Mouse (Mus musculus) brown adipose tissue, adult 24 weeks (tissue): ENCODE measurements around the gene Lama1. TPM values are rescaled to one million over a fixed set of nuclear protein-coding genes. Genes with fewer than 3 reads are reported as not detected.

Experiments
- H3K27ac ChIP-seq: fragments of 200-500 bp; replicated peaks from 2 replicates; pipeline ENCODE4 v1.5.1; 2012; ENCODE audit warnings: low read depth, mild to moderate bottlenecking, low read length
- H3K4me1 ChIP-seq: fragments of 200-500 bp; 2 replicates; pipeline ENCODE4 v1.6.1; 2012; ENCODE audit warnings: low read length, mixed read lengths; ENCODE audit not compliant: control insufficient read depth, insufficient read depth, insufficient read length
- H3K4me3 ChIP-seq: fragments of 200-500 bp; 2 replicates; pipeline ENCODE4 v1.5.1; 2012; ENCODE audit warnings: low read depth, mild to moderate bottlenecking, low read length, moderate library complexity; ENCODE audit not compliant: insufficient read depth
- polyA plus RNA-seq: library from polyadenylated mRNA; stranded (reverse); fragments of >200 nt; gene quantifications from 2 replicates; pipeline ENCODE4 v1.2.4, GENCODE M21; 2012; ENCODE audit not compliant: missing spikeins, insufficient read depth, insufficient read length

Lama1 gene
- polyA plus RNA-seq, 1 experiment = not detected

DNA sequence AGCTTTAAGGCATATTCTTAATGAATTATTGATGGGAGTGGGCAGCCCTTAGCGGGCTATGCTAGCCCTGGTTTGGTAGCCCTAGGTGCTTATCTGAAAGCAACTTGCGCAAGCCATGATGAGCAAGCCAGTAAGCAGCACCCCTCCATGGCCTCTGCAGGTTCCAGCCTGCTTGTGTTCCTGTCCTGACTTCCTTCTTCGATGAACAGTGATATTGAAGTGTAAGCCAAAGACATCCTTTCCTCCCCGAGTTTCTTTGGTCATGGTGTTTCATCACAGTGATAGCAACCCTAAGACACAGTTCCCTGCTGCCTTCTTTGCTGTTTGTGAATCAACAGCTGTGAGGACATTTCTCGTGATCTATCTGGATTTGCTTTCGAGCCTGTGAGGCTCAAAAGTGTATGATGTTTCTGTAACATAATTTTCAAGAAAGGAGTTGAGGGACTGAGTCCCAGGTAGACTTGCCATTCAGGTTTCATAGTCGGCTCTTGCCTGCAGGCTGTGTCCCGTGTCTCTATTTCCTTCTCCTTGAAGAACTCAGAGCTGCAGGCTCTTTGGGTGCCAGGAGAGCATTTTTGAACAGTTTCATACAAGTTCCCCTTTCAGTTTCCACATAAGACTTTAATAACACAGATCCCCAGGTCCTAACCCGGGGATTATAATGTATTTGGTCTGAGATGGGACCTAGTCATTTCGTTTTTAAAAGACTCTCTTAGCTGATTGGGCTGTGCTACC lies 8.1 kb downstream of the Lama1 start:
- Histone ChIP-seq H3K27ac (no peak overlapping the region), H3K4me3 (no peak overlapping the region), H3K4me1 (no peaks in the 10 kb centered on the region)

DNA sequence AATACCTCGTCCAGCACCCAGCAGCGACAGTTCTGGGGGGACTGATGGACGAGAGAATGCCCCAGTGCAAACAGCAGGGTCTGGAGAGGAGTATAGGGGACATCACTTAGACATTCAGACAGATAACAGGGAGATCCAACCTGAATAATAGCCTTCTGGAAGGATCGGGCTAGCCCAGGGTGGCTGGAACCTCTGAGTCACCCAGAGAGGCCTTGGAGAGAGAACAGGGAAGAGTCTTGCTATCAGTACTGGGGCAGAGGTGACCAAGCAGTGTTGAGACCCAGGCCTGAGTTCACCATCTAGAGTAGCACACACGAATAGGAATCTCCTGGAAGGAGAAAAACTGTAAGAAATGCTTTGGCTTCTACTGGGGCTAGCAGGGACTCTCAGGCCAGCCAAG lies 9.3 kb downstream of the Lama1 start:
- Histone ChIP-seq H3K4me3 (no peak overlapping the region), H3K4me1 (no peaks in the 10 kb centered on the region), H3K27ac (no peak overlapping the region)

- Histone ChIP-seq H3K27ac (no peak overlapping the region), H3K4me3 (no peak overlapping the region), H3K4me1 (no peaks in the 10 kb centered on the region)
Measured at GRCm38 (mm10) chr17:67707793-67708364, 10.8 kb downstream of the Lama1 start.

- no peak overlapping the region for H3K4me3 ChIP-seq
- H3K4me1 ChIP-seq = no peaks in the 10 kb centered on the region
Measured at GRCm38 (mm10) chr17:67710377-67710781, 13.3 kb downstream of the Lama1 start.

DNA sequence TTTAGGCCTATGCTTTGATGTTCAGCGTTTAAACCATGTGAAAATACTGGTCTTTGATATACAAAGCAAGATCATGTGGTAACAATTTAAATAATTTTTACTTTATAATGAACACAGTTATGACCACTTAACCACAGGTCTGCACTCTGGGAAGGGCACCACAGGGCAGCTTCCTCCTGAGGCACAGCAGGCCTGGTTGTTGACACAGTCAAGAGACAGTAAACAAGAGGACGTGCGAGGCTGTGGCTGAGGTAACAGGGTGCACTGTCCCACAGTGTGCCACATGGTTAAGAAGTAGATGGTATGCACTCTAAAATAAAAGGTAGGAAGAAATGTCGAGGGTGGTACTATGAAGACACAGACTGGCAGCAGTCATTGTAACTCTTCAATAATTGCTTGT lies 14.3 kb downstream of the Lama1 start:
- no peaks in the 10 kb centered on the region for H3K4me1 ChIP-seq
- no peak overlapping the region for H3K27ac ChIP-seq
- H3K4me3 ChIP-seq = no peak overlapping the region

More at GRCm38 (mm10) chr17:67710377-67710781, 13.3 kb downstream of the Lama1 start:
- no peak overlapping the region for H3K27ac ChIP-seq

- Histone ChIP-seq H3K27ac (no peak overlapping the region), H3K4me3 (no peak overlapping the region), H3K4me1 (no peaks in the 10 kb centered on the region)
Measured at GRCm38 (mm10) chr17:67712929-67713328, 15.9 kb downstream of the Lama1 start.

GRCm38 (mm10) chr17:67715466-67715865 lies 18.4 kb downstream of the Lama1 start:
- H3K27ac ChIP-seq = no peak overlapping the region

DNA sequence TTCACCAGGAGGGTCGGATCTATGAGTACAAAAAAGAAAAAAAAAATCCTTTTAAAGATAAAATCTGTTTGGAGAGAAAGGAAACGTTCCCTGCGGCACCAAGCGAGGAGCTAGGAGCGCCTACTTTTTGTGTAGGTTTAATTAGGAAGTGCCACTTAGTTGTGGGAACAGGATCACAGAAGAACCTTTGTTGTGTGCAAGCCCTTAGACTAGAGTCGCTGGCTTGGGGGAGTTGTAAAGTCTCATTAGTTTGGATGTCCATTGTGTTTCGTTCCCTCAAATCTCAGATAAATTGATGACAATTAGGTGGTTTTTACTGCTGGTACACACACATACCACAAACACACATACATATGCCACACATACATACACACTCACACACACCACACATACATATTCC lies 25.0 kb downstream of the Lama1 start:
- Histone ChIP-seq H3K27ac (no peak overlapping the region), H3K4me3 (no peak overlapping the region), H3K4me1 (no peaks in the 10 kb centered on the region)

More at GRCm38 (mm10) chr17:67715466-67715865, 18.4 kb downstream of the Lama1 start:
- Histone ChIP-seq H3K4me1 (no peaks in the 10 kb centered on the region), H3K4me3 (no peak overlapping the region)

DNA sequence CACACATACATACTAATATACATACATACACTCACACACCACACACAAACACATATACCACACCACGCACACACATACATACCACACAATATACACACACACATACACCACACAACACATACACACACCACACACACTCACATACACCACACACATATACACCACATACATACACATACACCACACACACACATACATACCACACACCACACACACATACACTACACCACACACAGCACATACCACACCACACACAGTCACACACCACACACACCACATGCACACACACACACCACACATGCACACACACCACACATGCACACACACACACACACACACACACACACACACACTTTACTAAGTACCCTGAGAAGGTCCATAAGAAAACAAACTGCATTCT lies 25.5 kb downstream of the Lama1 start:
- H3K4me3 ChIP-seq = no peak overlapping the region
- no peaks in the 10 kb centered on the region for H3K4me1 ChIP-seq
- H3K27ac ChIP-seq = no peak overlapping the region

DNA sequence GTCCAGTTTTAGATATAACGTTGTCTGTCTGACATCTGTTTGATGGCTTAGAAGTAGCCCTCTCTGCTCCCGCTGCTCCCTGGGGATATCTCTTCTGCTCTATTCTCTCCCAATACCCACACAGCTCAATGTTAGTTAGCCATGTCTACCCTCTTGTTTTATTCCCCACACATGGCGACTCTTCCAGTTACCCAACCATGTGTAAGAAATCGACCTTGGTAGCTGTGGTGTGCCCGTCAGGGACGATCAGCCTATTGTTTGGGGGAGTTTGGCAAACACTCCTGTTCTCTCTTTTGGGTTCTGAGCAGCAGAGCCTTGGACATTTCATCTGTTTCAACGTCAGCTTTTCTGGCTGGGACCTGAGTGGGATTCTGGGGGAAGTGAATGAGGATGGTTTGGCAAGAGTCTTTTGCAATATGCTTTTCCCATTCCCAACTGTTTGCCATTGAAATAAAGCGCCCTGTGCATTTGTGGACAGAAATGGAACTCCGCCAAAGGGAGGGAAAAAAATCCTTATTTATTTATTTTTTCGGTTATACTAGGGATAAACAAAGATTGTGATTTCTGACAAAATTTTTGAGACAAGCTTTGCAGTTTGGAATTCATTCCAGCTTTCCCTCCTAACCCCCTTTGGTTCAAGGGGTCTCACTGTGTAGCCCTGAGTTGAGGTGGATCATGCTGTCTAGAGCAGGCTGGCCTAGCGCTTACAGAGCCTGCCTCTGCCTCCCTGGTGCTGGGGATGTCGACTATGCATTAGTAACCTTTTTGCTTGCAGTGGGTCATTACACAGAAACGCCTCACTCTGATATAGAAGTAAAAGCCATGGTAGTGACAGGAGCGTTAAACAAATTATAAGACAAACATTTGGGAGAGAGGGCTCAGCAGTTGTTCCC lies 26.4 kb downstream of the Lama1 start:
- H3K27ac ChIP-seq = no peak overlapping the region
- no peaks in the 10 kb centered on the region for H3K4me1 ChIP-seq
- no peak overlapping the region for H3K4me3 ChIP-seq

GRCm38 (mm10) chr17:67726601-67727000 lies 29.5 kb downstream of the Lama1 start:
- H3K27ac ChIP-seq = no peak overlapping the region
- no peaks in the 10 kb centered on the region for H3K4me1 ChIP-seq
- H3K4me3 ChIP-seq = no peak overlapping the region

DNA sequence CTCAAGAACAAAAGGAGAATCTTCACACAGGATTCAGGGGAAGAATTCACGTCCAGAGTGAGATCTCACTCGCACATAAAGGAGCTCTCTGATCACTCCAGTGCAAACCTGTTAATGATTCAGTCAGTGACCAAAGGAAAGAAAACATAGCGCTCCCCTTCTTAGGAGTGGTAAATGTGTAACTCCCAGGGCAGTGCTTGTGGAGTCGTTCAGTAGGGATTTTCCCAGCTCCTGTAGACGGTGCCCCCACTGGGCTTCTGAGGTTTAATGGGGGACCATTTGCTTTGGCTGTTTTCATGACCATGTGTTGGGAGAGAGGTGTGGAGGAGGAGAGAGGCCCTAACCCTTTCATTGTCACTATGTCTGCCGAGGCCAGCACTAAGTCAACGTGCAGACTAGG lies 31.7 kb downstream of the Lama1 start:
- Histone ChIP-seq H3K4me3 (no peak overlapping the region), H3K4me1 (no peaks in the 10 kb centered on the region), H3K27ac (no peak overlapping the region)

GRCm38 (mm10) chr17:67731096-67731495 lies 34.0 kb downstream of the Lama1 start:
- Histone ChIP-seq H3K27ac (no peak overlapping the region), H3K4me1 (no peaks in the 10 kb centered on the region), H3K4me3 (no peak overlapping the region)

DNA sequence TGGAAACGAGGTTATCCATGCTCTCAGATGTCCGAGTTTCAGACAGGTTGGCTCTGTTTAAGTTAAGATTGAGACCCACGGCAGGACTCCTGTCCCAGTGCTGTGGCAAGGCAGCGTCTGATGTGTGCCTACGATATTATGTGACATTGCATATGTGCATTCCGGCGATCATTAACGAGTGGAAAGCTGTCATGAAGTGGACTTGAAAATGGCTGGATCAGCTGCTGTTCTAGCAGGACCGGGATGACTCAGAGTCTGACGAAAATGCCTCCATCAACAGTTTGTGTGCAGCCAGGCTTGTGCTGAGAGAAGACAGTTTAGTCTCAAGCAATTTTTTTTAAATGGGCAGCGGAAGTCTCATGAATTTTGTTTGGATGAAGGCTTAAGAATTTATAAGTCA lies 34.9 kb downstream of the Lama1 start:
- Histone ChIP-seq H3K27ac (no peak overlapping the region), H3K4me1 (no peaks in the 10 kb centered on the region), H3K4me3 (no peak overlapping the region)

GRCm38 (mm10) chr17:67733516-67733915 lies 36.5 kb downstream of the Lama1 start:
- Histone ChIP-seq H3K4me1 (no peaks in the 10 kb centered on the region), H3K4me3 (no peak overlapping the region), H3K27ac (no peak overlapping the region)
